Mouse (Mus musculus) liver, embryonic 15.5 days (tissue): ENCODE data around the gene Dus2. TPM values are rescaled to one million over a fixed set of nuclear protein-coding genes. Genes with fewer than 3 reads are reported as not detected.
"Not testable (repeated sequence)": the region's sequence is repeated elsewhere in the genome, so short reads cannot be mapped to it uniquely, and the experiment has no call there.

Source experiments
- ATAC-seq: fragments of 200-750 bp; cut with Nextera tagmentation; 2 replicates; pipeline ENCODE4 v1.8.0; 2017; ENCODE audit warnings: moderate number of reproducible peaks, mild to moderate bottlenecking, moderate library complexity; ENCODE audit not compliant: insufficient read depth
- H3K27ac ChIP-seq: fragments of 300-500 bp; sonication (generic); replicated peaks from 2 replicates; pipeline ENCODE4 v1.5.1; 2015; ENCODE audit warnings: mild to moderate bottlenecking, inconsistent platforms
- H3K27me3 ChIP-seq: fragments of 300-500 bp; sonication (generic); 2 replicates; pipeline ENCODE4 v1.6.1; 2015; ENCODE audit warnings: mild to moderate bottlenecking, inconsistent platforms
- H3K36me3 ChIP-seq: fragments of 300-500 bp; sonication (generic); replicated peaks from 2 replicates; pipeline ENCODE4 v1.6.1; 2015; ENCODE audit warnings: moderate library complexity, mild to moderate bottlenecking, inconsistent platforms
- H3K4me1 ChIP-seq: fragments of 300-500 bp; sonication (generic); replicated peaks from 2 replicates; pipeline ENCODE4 v1.6.1; 2015; ENCODE audit warnings: inconsistent platforms
- H3K4me2 ChIP-seq: fragments of 300-500 bp; sonication (generic); 2 replicates; pipeline ENCODE4 v1.6.1; 2015; ENCODE audit warnings: moderate library complexity, mild to moderate bottlenecking, inconsistent platforms
- H3K4me3 ChIP-seq: fragments of 300-500 bp; sonication (generic); replicated peaks from 2 replicates; pipeline ENCODE4 v1.5.1; 2015; ENCODE audit warnings: mild to moderate bottlenecking, inconsistent platforms
- H3K9ac ChIP-seq: fragments of 300-500 bp; sonication (generic); 2 replicates; pipeline ENCODE4 v1.6.1; 2015; ENCODE audit warnings: moderate library complexity, mild to moderate bottlenecking, inconsistent platforms
- H3K9me3 ChIP-seq: fragments of 300-500 bp; sonication (generic); replicated peaks from 2 replicates; pipeline ENCODE4 v1.6.1; 2016; ENCODE audit warnings: inconsistent platforms
- WGBS: fragments of 180-500 bp; shearing (Covaris S2); methylation state at CpG from one replicate; pipeline ENCODE4 v1.1.7; 2015; ENCODE audit warnings: mixed read lengths; ENCODE audit not compliant: insufficient replicate concordance; 5-methylcytosine and 5-hydroxymethylcytosine counted together
- polyA plus RNA-seq: library from polyadenylated mRNA; unstranded; fragments of >200 nt; fragmentation: Nextera tagmentation; extraction: Ambion mirVana; gene quantifications from 2 replicates; pipeline ENCODE4 v1.2.1, GENCODE M21; 2015

The Dus2 gene
- polyA plus RNA-seq, 1 experiment from 2014 or later: 10.5 TPM

GRCm38 (mm10) chr8:105988546-105988945 is 2.6 kb upstream of the Dus2 start:
- ATAC-seq: no peak
- Histone ChIP-seq H3K27ac (no peak overlapping the region), H3K4me2 (no peak overlapping the region), H3K36me3 (no peaks in the 10 kb centered on the region), H3K9ac (no peak overlapping the region), H3K9me3 (no peaks in the 10 kb centered on the region), H3K4me3 (no peak overlapping the region), H3K4me1 (peaks cover 7% of the 10 kb centered on the region; the same call in 1 of the 2 replicates), H3K27me3 (peaks cover 38% of the 10 kb centered on the region)
- 76% methylated on average over 11 of the region's 11 CpGs for WGBS

DNA sequence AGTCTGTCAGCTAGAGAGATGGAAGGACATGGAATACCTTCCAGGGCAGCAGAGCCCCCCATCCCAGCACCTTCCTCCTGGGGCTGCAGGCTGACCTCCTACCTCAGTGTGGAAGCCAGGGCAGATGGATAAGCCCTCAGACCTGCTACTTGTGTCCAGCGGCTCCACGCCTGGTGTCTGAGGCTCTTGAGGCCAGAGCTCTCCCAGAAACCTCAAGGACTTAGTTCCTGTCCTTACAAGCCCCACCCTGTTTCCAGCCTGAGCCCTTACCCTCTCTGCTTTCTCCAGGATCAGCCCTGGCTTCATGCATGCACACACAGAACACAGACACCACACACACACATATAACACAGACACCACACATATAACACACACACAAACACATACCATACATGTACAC is 409 bp downstream of the Dus2 start:
- no peak for ATAC-seq
- H3K4me2 ChIP-seq: no peak overlapping the region
- no peak overlapping the region for H3K9ac ChIP-seq
- H3K27me3 ChIP-seq: peaks cover 24% of the 10 kb centered on the region
- WGBS: 50% methylated on average over 2 of the region's 2 CpGs
- peaks cover 16% of the 10 kb centered on the region; the same call in 1 of the 2 replicates for H3K4me1 ChIP-seq
- H3K36me3 ChIP-seq: no peaks in the 10 kb centered on the region
- H3K9me3 ChIP-seq: no peaks in the 10 kb centered on the region
- H3K4me3 ChIP-seq: no peak overlapping the region
- no peak overlapping the region for H3K27ac ChIP-seq

- 42% methylated on average over 5 of the region's 5 CpGs for WGBS
Observed at GRCm38 (mm10) chr8:105992499-105992898, 1.4 kb downstream of the Dus2 start.

GRCm38 (mm10) chr8:105993226-105993625 is 2.1 kb downstream of the Dus2 start:
- H3K9ac ChIP-seq: no peak overlapping the region
- H3K36me3 ChIP-seq: no peaks in the 10 kb centered on the region
- peaks cover 29% of the 10 kb centered on the region for H3K4me1 ChIP-seq
- H3K9me3 ChIP-seq: no peaks in the 10 kb centered on the region
- no peak overlapping the region for H3K27ac ChIP-seq
- H3K4me3 ChIP-seq: no peak overlapping the region
- peaks cover 17% of the 10 kb centered on the region; the same call in 1 of the 2 replicates for H3K27me3 ChIP-seq
- H3K4me2 ChIP-seq: no peak overlapping the region
- WGBS: 45% methylated on average over 4 of the region's 4 CpGs
- peak; percentile 66 for ATAC-seq

More at GRCm38 (mm10) chr8:105992499-105992898, 1.4 kb downstream of the Dus2 start:
- Histone ChIP-seq H3K27me3 (peaks cover 24% of the 10 kb centered on the region), H3K4me3 (no peak overlapping the region), H3K4me2 (no peak overlapping the region), H3K9ac (no peak overlapping the region), H3K9me3 (no peaks in the 10 kb centered on the region), H3K4me1 (peaks cover 26% of the 10 kb centered on the region), H3K27ac (no peak overlapping the region), H3K36me3 (no peaks in the 10 kb centered on the region)
- ATAC-seq: no peak

DNA sequence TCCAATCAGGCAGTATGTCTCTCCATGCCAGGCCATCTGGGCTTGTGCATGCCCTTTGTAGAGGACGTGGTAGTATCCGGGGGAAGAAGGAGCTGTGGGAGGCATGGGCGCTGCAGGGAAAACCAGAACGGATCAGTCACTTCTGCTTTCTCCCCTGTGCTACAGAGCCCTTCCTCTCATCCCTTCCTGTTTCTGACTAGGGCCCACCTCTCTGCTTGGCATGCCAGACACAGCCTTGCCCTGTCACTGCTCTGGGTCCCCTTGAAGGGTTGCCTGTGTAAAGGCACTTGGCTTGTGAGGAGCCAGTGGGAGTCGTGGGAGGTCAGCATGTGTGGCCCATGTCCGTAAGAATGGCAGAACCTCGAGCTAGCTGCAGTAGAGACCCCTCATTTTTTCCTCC is 5.2 kb downstream of the Dus2 start:
- 28% methylated on average over 7 of the region's 7 CpGs for WGBS

DNA sequence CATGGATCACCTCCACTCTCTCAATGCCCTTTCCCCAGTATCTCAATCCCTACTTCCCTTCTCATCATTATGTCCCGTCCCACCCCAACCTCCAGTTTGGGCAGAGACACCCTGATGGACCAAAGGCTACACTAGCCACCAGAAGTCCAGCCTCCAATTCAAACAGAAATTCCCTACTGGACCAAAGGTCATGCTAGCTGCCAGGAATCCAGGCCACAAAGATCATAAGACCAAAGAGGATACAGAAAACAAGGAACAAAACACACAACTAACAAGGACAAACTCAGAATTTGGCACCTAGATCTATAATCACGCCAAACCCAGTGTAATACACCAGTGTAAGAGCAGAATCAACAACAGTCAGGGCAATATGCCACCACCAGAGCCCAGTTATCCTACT is 7.8 kb downstream of the Dus2 start:
- WGBS: 41% methylated on average over 2 of the region's 2 CpGs
- Histone ChIP-seq H3K4me3 (no peak overlapping the region), H3K27ac (peak overlapping the region; percentile 45), H3K27me3 (no peaks in the 10 kb centered on the region), H3K9ac (no peak overlapping the region), H3K4me2 (no peak overlapping the region), H3K4me1 (peaks cover 26% of the 10 kb centered on the region), H3K36me3 (no peaks in the 10 kb centered on the region), H3K9me3 (no peaks in the 10 kb centered on the region)
- peak; percentile 58; the same call in 1 of the 2 replicates for ATAC-seq

More for the DNA sequence above, 5.2 kb downstream of the Dus2 start:
- Histone ChIP-seq H3K36me3 (no peaks in the 10 kb centered on the region), H3K4me3 (no peak overlapping the region), H3K27me3 (no peaks in the 10 kb centered on the region), H3K9me3 (no peaks in the 10 kb centered on the region), H3K4me1 (peaks cover 34% of the 10 kb centered on the region), H3K9ac (no peak overlapping the region), H3K27ac (no peak overlapping the region), H3K4me2 (no peak overlapping the region)
- no peak for ATAC-seq

GRCm38 (mm10) chr8:106001908-106002307 is 10.8 kb downstream of the Dus2 start:
- H3K27me3 ChIP-seq: no peaks in the 10 kb centered on the region
- WGBS: 68% methylated on average over 4 of the region's 4 CpGs
- no peak overlapping the region for H3K9ac ChIP-seq
- H3K4me3 ChIP-seq: no peak overlapping the region
- peaks cover 16% of the 10 kb centered on the region for H3K4me1 ChIP-seq
- no peaks in the 10 kb centered on the region for H3K36me3 ChIP-seq
- no peaks in the 10 kb centered on the region for H3K9me3 ChIP-seq
- ATAC-seq: no peak
- no peak overlapping the region for H3K27ac ChIP-seq
- H3K4me2 ChIP-seq: no peak overlapping the region

- no peak overlapping the region for H3K9ac ChIP-seq
- WGBS: 47% methylated on average over 8 of the region's 8 CpGs
- no peak overlapping the region for H3K4me2 ChIP-seq
- H3K27me3 ChIP-seq: no peaks in the 10 kb centered on the region
- H3K9me3 ChIP-seq: no peaks in the 10 kb centered on the region
- H3K36me3 ChIP-seq: no peaks in the 10 kb centered on the region
- H3K27ac ChIP-seq: no peak overlapping the region
- ATAC-seq: no peak
- H3K4me3 ChIP-seq: no peak overlapping the region
- peaks cover 20% of the 10 kb centered on the region for H3K4me1 ChIP-seq
Observed at GRCm38 (mm10) chr8:106004538-106005207, 13.5 kb downstream of the Dus2 start.

- Histone ChIP-seq H3K27me3 (no peaks in the 10 kb centered on the region), H3K9me3 (no peaks in the 10 kb centered on the region), H3K4me1 (peaks cover 32% of the 10 kb centered on the region), H3K9ac (no peak within 1 kb of the TSS), H3K36me3 (no peaks in the 10 kb centered on the region), H3K4me3 (no peak within 1 kb of the TSS), H3K27ac (no peak within 1 kb of the TSS), H3K4me2 (no peak within 1 kb of the TSS)
- ATAC-seq: no peak
- 72% methylated on average over 4 of the region's 4 CpGs for WGBS
Observed at GRCm38 (mm10) chr8:106005875-106006274, 14.7 kb downstream of the Dus2 start, which contains the start of gene Dpep2nb. Dpep2nb (minus strand) TSS chr8:106005975.

GRCm38 (mm10) chr8:106006413-106006812 is 15.3 kb downstream of the Dus2 start:
- Histone ChIP-seq H3K36me3 (no peaks in the 10 kb centered on the region), H3K4me2 (no peak overlapping the region), H3K9me3 (no peaks in the 10 kb centered on the region), H3K27ac (no peak overlapping the region), H3K4me1 (peaks cover 33% of the 10 kb centered on the region), H3K27me3 (no peaks in the 10 kb centered on the region), H3K4me3 (no peak overlapping the region), H3K9ac (no peak overlapping the region)
- WGBS: 78% methylated on average over 4 of the region's 4 CpGs
- no peak for ATAC-seq

DNA sequence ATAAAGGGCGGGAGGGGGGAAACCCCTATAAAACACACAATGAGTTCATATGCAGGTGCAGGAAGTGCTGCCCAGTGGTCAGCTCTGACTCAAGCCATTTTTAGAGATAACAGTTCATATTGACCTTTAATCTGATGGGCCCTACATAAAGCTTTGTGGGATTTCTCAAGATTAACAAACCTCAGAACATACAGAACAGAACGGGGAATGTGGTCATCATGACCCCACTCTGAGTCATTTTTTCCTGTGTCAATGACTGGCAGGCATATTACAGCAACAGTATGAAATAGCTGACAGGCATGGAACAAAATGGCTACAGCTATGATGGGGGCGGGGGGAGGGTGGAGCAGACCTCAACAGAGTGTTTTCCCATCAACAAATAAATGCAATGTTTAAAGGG is 16.0 kb downstream of the Dus2 start:
- Histone ChIP-seq H3K36me3 (no peaks in the 10 kb centered on the region), H3K27ac (no peak overlapping the region), H3K4me2 (no peak overlapping the region), H3K9ac (no peak overlapping the region), H3K27me3 (no peaks in the 10 kb centered on the region), H3K9me3 (no peaks in the 10 kb centered on the region), H3K4me3 (no peak overlapping the region), H3K4me1 (peaks cover 40% of the 10 kb centered on the region)
- ATAC-seq: no peak
- 56% methylated on average over 3 of the region's 3 CpGs for WGBS

GRCm38 (mm10) chr8:106007891-106008290 is 16.8 kb downstream of the Dus2 start:
- not testable (repeated sequence) for H3K9ac ChIP-seq, H3K4me3 ChIP-seq, H3K36me3 ChIP-seq, H3K4me2 ChIP-seq, H3K27me3 ChIP-seq, ATAC-seq, H3K9me3 ChIP-seq, H3K27ac ChIP-seq
- H3K4me1 ChIP-seq: peaks cover 45% of the 10 kb centered on the region
- WGBS: 53% methylated on average over 3 of the region's 3 CpGs
